12 mouse cellular contexts compared by ENCODE assay signal in genomic region chr7:80121083-80121482, GRCm38 (mm10). TPM values are rescaled to one million over a fixed set of nuclear protein-coding genes. Genes with fewer than 3 reads are reported as not detected.
A peak's percentile ranks its signal among the peaks of the same experiment; 100 is the strongest.
DNase-seq lines count a peak whose midpoint lies in the region; ATAC-seq and TF ChIP-seq lines count a peak whose summit lies in the region.
"Had no signal": no experiment of that assay in that cellular context is flagged by ENCODE, and none has a peak within 500 bp of the region (broad histone marks: within the 10 kb centered on the region; RNA-seq: fewer than 3 reads in every experiment).

No protein-coding gene starts in this region.

- DNase-seq in limb, embryonic 10.5 days (ENCODE audit: low spot score): no peak
- DNase-seq in heart, adult 9 months (ENCODE audit: low spot score in 2 of 2): peak; percentile 53 to 71
- peak; percentile 38 for DNase-seq in kidney, postnatal 10 days
- no peak for DNase-seq in spleen, adult 12 weeks (ENCODE audit: low spot score)
- DNase-seq in forebrain, embryonic 11.5 days (ENCODE audit: low spot score): no peak
- DNase-seq: adrenal gland, adult 2 months; gastrocnemius, postnatal 36 days had no signal

- no peaks in the 10 kb centered on the region for H3K36me3 ChIP-seq in limb, embryonic 13.5 days
- no peaks in the 10 kb centered on the region for H3K36me3 ChIP-seq in limb, embryonic 10.5 days
- H3K36me3 ChIP-seq in forebrain, embryonic 11.5 days (ENCODE audit: control insufficient read depth, insufficient read depth, low read length): no peaks in the 10 kb centered on the region

- no peaks in the 10 kb centered on the region for H3K9me3 ChIP-seq in limb, embryonic 13.5 days
- H3K9me3 ChIP-seq in limb, embryonic 10.5 days (replicated peaks): no peaks in the 10 kb centered on the region
- H3K9me3 ChIP-seq in forebrain, embryonic 11.5 days (ENCODE audit: control insufficient read depth, low read length): no peaks in the 10 kb centered on the region

- peak; percentile 37; the same call in 1 of the 2 replicates for ATAC-seq in limb, embryonic 13.5 days (ENCODE audit: low FRiP score, low read depth)
- no peak for ATAC-seq in inflammation-experienced regulatory T-cells, adult 6 months
- no peak for ATAC-seq in forebrain, embryonic 11.5 days (replicated peaks; ENCODE audit: low FRiP score)

- H3K27me3 ChIP-seq in limb, embryonic 13.5 days: no peaks in the 10 kb centered on the region
- H3K27me3 ChIP-seq in limb, embryonic 10.5 days (ENCODE audit: low read depth, poor library complexity, severe bottlenecking): no peaks in the 10 kb centered on the region
- no peaks in the 10 kb centered on the region; the same call in 1 of the 2 replicates for H3K27me3 ChIP-seq in forebrain, embryonic 11.5 days (ENCODE audit: control insufficient read depth, insufficient read depth, low read length)

- peaks cover 20% of the 10 kb centered on the region for H3K4me1 ChIP-seq in limb, embryonic 13.5 days
- peaks cover 11% of the 10 kb centered on the region for H3K4me1 ChIP-seq in limb, embryonic 10.5 days
- H3K4me1 ChIP-seq in olfactory bulb, adult 2 months (ENCODE audit: control insufficient read depth, insufficient read depth, low read length): peaks cover 12% of the 10 kb centered on the region
- H3K4me1 ChIP-seq in forebrain, embryonic 11.5 days (replicated peaks; ENCODE audit: control insufficient read depth, insufficient read depth, low read length): no peaks in the 10 kb centered on the region

- no peak overlapping the region for H3K4me2 ChIP-seq in limb, embryonic 13.5 days (replicated peaks)
- H3K4me2 ChIP-seq in forebrain, embryonic 11.5 days (ENCODE audit: low read depth, low read length, severe bottlenecking): no peak overlapping the region
- H3K4me2 ChIP-seq: midbrain, embryonic 11.5 days had no signal

- 49% methylated on average over 5 of the region's 5 CpGs for WGBS in limb, embryonic 13.5 days
- WGBS in limb, embryonic 10.5 days: 84% methylated on average over 5 of the region's 5 CpGs
- 53% methylated on average over 5 of the region's 5 CpGs for WGBS in olfactory bulb, adult 2 months
- 85% methylated on average over 5 of the region's 5 CpGs for WGBS in forebrain, embryonic 11.5 days

- TF ChIP-seq POLR2A in olfactory bulb, adult 2 months (IDR thresholded peaks at IDR 0.05; ENCODE audit: insufficient read depth, low read depth, low read length): no peak

- no peak for TF ChIP-seq CTCF in olfactory bulb, adult 2 months (IDR thresholded peaks at IDR 0.05; ENCODE audit: insufficient read depth, low read depth, low read length)

- H3K27ac ChIP-seq in limb, embryonic 13.5 days: no peak overlapping the region; the same call in 1 of the 2 replicates
- no peak overlapping the region for H3K27ac ChIP-seq in limb, embryonic 10.5 days
- peak overlapping the region; percentile 8; the same call in 1 of the 2 replicates for H3K27ac ChIP-seq in olfactory bulb, adult 2 months (ENCODE audit: insufficient read depth, low read depth, low read length)
- no peak overlapping the region for H3K27ac ChIP-seq in forebrain, embryonic 11.5 days (ENCODE audit: low read depth, low read length)

- no peak overlapping the region for H3K4me3 ChIP-seq in limb, embryonic 13.5 days
- H3K4me3 ChIP-seq in limb, embryonic 10.5 days: no peak overlapping the region
- no peak overlapping the region for H3K4me3 ChIP-seq in olfactory bulb, adult 2 months (ENCODE audit: insufficient read depth, low read depth, low read length)
- no peak overlapping the region for H3K4me3 ChIP-seq in forebrain, embryonic 11.5 days (ENCODE audit: low read depth, low read length)
- H3K4me3 ChIP-seq: erythroblast, embryonic 14.5 days had no signal

- H3K9ac ChIP-seq in limb, embryonic 13.5 days: no peak overlapping the region
- H3K9ac ChIP-seq in forebrain, embryonic 11.5 days (ENCODE audit: low read length): no peak overlapping the region

RNA-seq across cellular contexts. Expression of gene Idh2, which starts 5.9 kb away (rescaled TPM):
- 619 and 631 TPM in 2 replicates for polyA plus RNA-seq in limb, embryonic 13.5 days (2015; fragmentation: Nextera tagmentation; extraction: Ambion mirVana)
- 533 and 582 TPM in 2 replicates for polyA plus RNA-seq in limb, embryonic 10.5 days (2016; fragmentation: Nextera tagmentation; extraction: Ambion mirVana)
- polyA plus RNA-seq in olfactory bulb, adult 2 months (2012; ENCODE audit: insufficient read depth, insufficient read length, low replicate concordance, missing spikeins): not detected in 2 replicates
- polyA plus RNA-seq in inflammation-experienced regulatory T-cells, adult 6 months (2017; shearing (Covaris generic)): 10 to 100 TPM; 13.5 to 28.7 (median 20.3) TPM
- polyA plus RNA-seq in forebrain, embryonic 11.5 days (2014; fragmentation: Nextera tagmentation; extraction: Ambion mirVana): 403 and 425 TPM in 2 replicates

Comparison
In these comparisons a context has a peak if more than half of its experiments do, and no peak if none do; other contexts are left out.
1. DNase-seq: peak in heart, adult 9 months (2 of 2) and kidney, postnatal 10 days (single experiment); none in limb, embryonic 10.5 days (single experiment), spleen, adult 12 weeks (single experiment) and forebrain, embryonic 11.5 days (single experiment).